Mouse (Mus musculus): Measurements from ENCODE around the gene Prdx2. TPM values are rescaled to one million over a fixed set of nuclear protein-coding genes. Genes with fewer than 3 reads are reported as not detected.

The Prdx2 gene
- polyA plus RNA-seq, 1 experiment from 2014 or later, result 715 TPM

- peak; percentile 76 for ATAC-seq (ENCODE audit: low read depth)
- peaks cover 68% of the 10 kb centered on the region for H3K27me3 ChIP-seq (replicated peaks; ENCODE audit: control insufficient read depth, insufficient read depth, low read length)
These were observed 34.5 kb upstream of the Prdx2 start for GRCm38 (mm10) chr8:84934860-84935259.

GRCm38 (mm10) chr8:84935489-84935888 lies 33.9 kb upstream of the Prdx2 start:
- Histone ChIP-seq H3K27ac (replicated peaks; ENCODE audit: low read depth, low read length) (no peak overlapping the region), H3K4me1 (ENCODE audit: control insufficient read depth, insufficient read depth, low read length) (peaks cover 7% of the 10 kb centered on the region; the same call in 1 of the 2 replicates), H3K9me3 (ENCODE audit: control insufficient read depth, low read length) (0 out of 2 replicates have a peak, but pooled peaks cover 5% of the 10 kb centered on the region), H3K4me2 (ENCODE audit: low read depth, low read length) (peak overlapping the region; percentile 1; the same call in 1 of the 2 replicates), H3K9ac (ENCODE audit: low read depth, low read length) (no peak overlapping the region), H3K4me3 (ENCODE audit: low read depth, low read length) (peak overlapping the region; percentile 0; the same call in 1 of the 2 replicates), H3K36me3 (ENCODE audit: control insufficient read depth, insufficient read depth, low read length) (no peaks in the 10 kb centered on the region), H3K27me3 (replicated peaks; ENCODE audit: control insufficient read depth, insufficient read depth, low read length) (peaks cover 65% of the 10 kb centered on the region)
- 5% methylated on average over 14 of the region's 14 CpGs for WGBS
- ATAC-seq (ENCODE audit: low read depth), result peak; percentile 24; the same call in 1 of the 2 replicates
- no peak for DNase-seq (ENCODE audit: low spot score)

More at GRCm38 (mm10) chr8:84934860-84935259, 34.5 kb upstream of the Prdx2 start:
- Histone ChIP-seq H3K4me3 (ENCODE audit: low read depth, low read length) (peak overlapping the region; percentile 0; the same call in 1 of the 2 replicates), H3K4me1 (ENCODE audit: control insufficient read depth, insufficient read depth, low read length) (peaks cover 7% of the 10 kb centered on the region; the same call in 1 of the 2 replicates), H3K36me3 (ENCODE audit: control insufficient read depth, insufficient read depth, low read length) (no peaks in the 10 kb centered on the region), H3K27ac (replicated peaks; ENCODE audit: low read depth, low read length) (no peak overlapping the region), H3K9me3 (ENCODE audit: control insufficient read depth, low read length) (0 out of 2 replicates have a peak, but pooled peaks cover 5% of the 10 kb centered on the region), H3K9ac (ENCODE audit: low read depth, low read length) (no peak overlapping the region), H3K4me2 (ENCODE audit: low read depth, low read length) (peak overlapping the region; percentile 1; the same call in 1 of the 2 replicates)
- peak; percentile 84 for DNase-seq (ENCODE audit: low spot score)
- 2% methylated on average over 15 of the region's 15 CpGs for WGBS

- H3K4me2 ChIP-seq (ENCODE audit: low read depth, low read length), result peak overlapping the region; percentile 65
- H3K9ac ChIP-seq (ENCODE audit: low read depth, low read length), result peak overlapping the region; percentile 55
- peaks cover 63% of the 10 kb centered on the region for H3K27me3 ChIP-seq (replicated peaks; ENCODE audit: control insufficient read depth, insufficient read depth, low read length)
- H3K9me3 ChIP-seq (ENCODE audit: control insufficient read depth, low read length), result 0 out of 2 replicates have a peak, but pooled peaks cover 5% of the 10 kb centered on the region
- H3K27ac ChIP-seq (replicated peaks; ENCODE audit: low read depth, low read length), result no peak overlapping the region; the same call in 1 of the 2 replicates
- ATAC-seq (ENCODE audit: low read depth) (0 out of 2 replicates have a peak, but pooled peaks have one; percentile 13), DNase-seq (ENCODE audit: low spot score) (no peak)
- H3K4me1 ChIP-seq (ENCODE audit: control insufficient read depth, insufficient read depth, low read length), result peaks cover 7% of the 10 kb centered on the region; the same call in 1 of the 2 replicates
- WGBS, result 31% methylated on average over 18 of the region's 23 CpGs
- H3K36me3 ChIP-seq (ENCODE audit: control insufficient read depth, insufficient read depth, low read length), result no peaks in the 10 kb centered on the region
- peak overlapping the region; percentile 43 for H3K4me3 ChIP-seq (ENCODE audit: low read depth, low read length)
These were observed 33.1 kb upstream of the Prdx2 start for GRCm38 (mm10) chr8:84936041-84936961.

- Histone ChIP-seq H3K9ac (ENCODE audit: low read depth, low read length) (peak within 1 kb of the TSS; percentile 55), H3K9me3 (ENCODE audit: control insufficient read depth, low read length) (0 out of 2 replicates have a peak, but pooled peaks cover 5% of the 10 kb centered on the region), H3K4me3 (ENCODE audit: low read depth, low read length) (peak within 1 kb of the TSS; percentile 43), H3K36me3 (ENCODE audit: control insufficient read depth, insufficient read depth, low read length) (no peaks in the 10 kb centered on the region), H3K27ac (replicated peaks; ENCODE audit: low read depth, low read length) (no peak within 1 kb of the TSS; the same call in 1 of the 2 replicates), H3K4me2 (ENCODE audit: low read depth, low read length) (peak within 1 kb of the TSS; percentile 65), H3K4me1 (ENCODE audit: control insufficient read depth, insufficient read depth, low read length) (peaks cover 7% of the 10 kb centered on the region; the same call in 1 of the 2 replicates), H3K27me3 (replicated peaks; ENCODE audit: control insufficient read depth, insufficient read depth, low read length) (peaks cover 60% of the 10 kb centered on the region)
- 0% methylated on average over 20 of the region's 50 CpGs for WGBS
- ATAC-seq (ENCODE audit: low read depth) (peak; percentile 73), DNase-seq (ENCODE audit: low spot score) (peak; percentile 65)
These were observed 32.3 kb upstream of the Prdx2 start, which contains the start of gene Mast1 for GRCm38 (mm10) chr8:84936962-84937546. Gene Mast1 (minus strand): TSS chr8:84937359.

GRCm38 (mm10) chr8:84937620-84938485 lies 31.5 kb upstream of the Prdx2 start:
- no peak for ATAC-seq (ENCODE audit: low read depth)
- peaks cover 60% of the 10 kb centered on the region for H3K27me3 ChIP-seq (replicated peaks; ENCODE audit: control insufficient read depth, insufficient read depth, low read length)
- H3K9ac ChIP-seq (ENCODE audit: low read depth, low read length), result no peak overlapping the region
- no peak overlapping the region for H3K27ac ChIP-seq (replicated peaks; ENCODE audit: low read depth, low read length)
- peak overlapping the region; percentile 65 for H3K4me2 ChIP-seq (ENCODE audit: low read depth, low read length)
- H3K4me1 ChIP-seq (ENCODE audit: control insufficient read depth, insufficient read depth, low read length), result peaks cover 7% of the 10 kb centered on the region; the same call in 1 of the 2 replicates
- peak overlapping the region; percentile 43 for H3K4me3 ChIP-seq (ENCODE audit: low read depth, low read length)
- no peaks in the 10 kb centered on the region for H3K36me3 ChIP-seq (ENCODE audit: control insufficient read depth, insufficient read depth, low read length)
- 64% methylated on average over 13 of the region's 13 CpGs for WGBS
- H3K9me3 ChIP-seq (ENCODE audit: control insufficient read depth, low read length), result 0 out of 2 replicates have a peak, but pooled peaks cover 5% of the 10 kb centered on the region
- no peak for DNase-seq (ENCODE audit: low spot score)

GRCm38 (mm10) chr8:84943699-84944098 lies 25.7 kb upstream of the Prdx2 start:
- H3K9ac ChIP-seq (ENCODE audit: low read depth, low read length), result no peak overlapping the region
- DNase-seq (ENCODE audit: low spot score), result no peak
- WGBS, result 14% methylated on average over 4 of the region's 4 CpGs

GRCm38 (mm10) chr8:84944478-84945160 lies 24.8 kb upstream of the Prdx2 start:
- no peaks in the 10 kb centered on the region for H3K36me3 ChIP-seq (ENCODE audit: control insufficient read depth, insufficient read depth, low read length)
- H3K9ac ChIP-seq (ENCODE audit: low read depth, low read length), result no peak overlapping the region
- peaks cover 56% of the 10 kb centered on the region for H3K27me3 ChIP-seq (replicated peaks; ENCODE audit: control insufficient read depth, insufficient read depth, low read length)
- peaks cover 5% of the 10 kb centered on the region; the same call in 1 of the 2 replicates for H3K4me1 ChIP-seq (ENCODE audit: control insufficient read depth, insufficient read depth, low read length)
- DNase-seq (ENCODE audit: low spot score) (peak; percentile 71), ATAC-seq (ENCODE audit: low read depth) (peak; percentile 47; the same call in 1 of the 2 replicates)
- H3K9me3 ChIP-seq (ENCODE audit: control insufficient read depth, low read length), result no peaks in the 10 kb centered on the region
- H3K4me2 ChIP-seq (ENCODE audit: low read depth, low read length), result peak overlapping the region; percentile 13; the same call in 1 of the 2 replicates
- no peak overlapping the region for H3K4me3 ChIP-seq (ENCODE audit: low read depth, low read length)
- WGBS, result 4% methylated on average over 25 of the region's 26 CpGs
- H3K27ac ChIP-seq (replicated peaks; ENCODE audit: low read depth, low read length), result no peak overlapping the region

More at GRCm38 (mm10) chr8:84943699-84944098, 25.7 kb upstream of the Prdx2 start:
- Histone ChIP-seq H3K4me2 (ENCODE audit: low read depth, low read length) (no peak overlapping the region), H3K36me3 (ENCODE audit: control insufficient read depth, insufficient read depth, low read length) (no peaks in the 10 kb centered on the region), H3K4me1 (ENCODE audit: control insufficient read depth, insufficient read depth, low read length) (peaks cover 5% of the 10 kb centered on the region; the same call in 1 of the 2 replicates), H3K9me3 (ENCODE audit: control insufficient read depth, low read length) (0 out of 2 replicates have a peak, but pooled peaks cover 3% of the 10 kb centered on the region), H3K4me3 (ENCODE audit: low read depth, low read length) (no peak overlapping the region), H3K27ac (replicated peaks; ENCODE audit: low read depth, low read length) (no peak overlapping the region), H3K27me3 (replicated peaks; ENCODE audit: control insufficient read depth, insufficient read depth, low read length) (peaks cover 64% of the 10 kb centered on the region)
- no peak for ATAC-seq (ENCODE audit: low read depth)

All from embryonic facial prominence, embryonic 14.5 days (tissue).